Mouse (Mus musculus): Measurements from ENCODE around the gene Tgfbr2.

Gene Tgfbr2

GRCm38 (mm10) chr9:116193889-116194450, 18.8 kb upstream of the Tgfbr2 start:
- DNase-seq (ENCODE audit: low read depth, low spot score): no peak

GRCm38 (mm10) chr9:116193535-116193881, 18.3 kb upstream of the Tgfbr2 start:
- DNase-seq (ENCODE audit: low read depth, low spot score): no peak

DNA sequence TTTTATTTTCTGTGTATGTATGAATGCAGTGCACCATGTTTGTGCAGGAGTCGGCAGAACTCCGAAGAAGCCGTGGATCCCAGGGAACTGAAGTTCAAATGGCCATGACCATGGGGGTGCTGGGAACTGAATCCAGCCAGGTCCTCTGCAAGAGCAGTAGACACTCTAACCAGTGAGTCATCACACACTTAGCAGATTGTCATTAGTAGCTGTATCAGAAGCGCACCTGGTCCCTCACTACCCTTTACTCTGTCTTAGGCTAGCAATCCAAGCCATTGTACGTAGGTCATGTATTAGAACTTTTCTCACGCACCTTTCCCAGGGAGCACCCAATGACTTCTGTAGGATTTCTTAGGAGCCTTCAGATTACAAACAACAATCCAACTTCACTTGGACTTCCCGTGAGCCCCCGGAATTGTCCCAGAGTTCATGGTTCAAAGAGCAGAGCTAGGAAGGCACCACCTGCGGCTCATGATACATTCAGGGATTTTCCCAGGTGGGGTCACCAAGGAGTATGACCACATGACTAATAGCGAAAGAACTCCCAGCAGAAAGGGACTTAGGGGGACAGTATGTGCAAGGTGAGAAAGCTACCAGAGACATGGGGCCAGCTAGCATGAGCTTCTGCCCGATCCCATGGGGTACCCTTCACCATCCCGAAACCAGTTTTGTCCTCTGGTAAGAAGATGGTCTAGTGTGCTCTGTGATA, 17.8 kb upstream of the Tgfbr2 start:
- no peak for DNase-seq (ENCODE audit: low read depth, low spot score)

DNA sequence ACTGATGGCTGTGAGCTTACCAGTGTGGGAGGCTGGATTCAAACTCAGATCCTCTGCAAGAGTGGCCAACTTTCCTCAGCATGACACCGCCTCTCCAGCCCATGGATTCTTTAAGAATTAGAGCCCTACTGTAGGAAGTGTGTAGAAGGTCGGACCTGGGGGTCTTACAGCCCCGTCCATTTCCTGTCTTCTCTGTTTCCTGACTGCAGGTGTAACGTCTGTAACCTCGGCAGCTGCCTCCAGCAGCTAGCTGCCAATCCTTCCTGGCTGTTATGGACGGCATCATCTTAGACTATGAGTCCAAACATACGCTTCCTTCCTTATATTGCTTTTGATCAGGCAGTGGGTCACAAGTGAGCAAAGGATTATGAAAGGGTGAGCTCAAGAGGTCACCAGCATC, 17.1 kb upstream of the Tgfbr2 start:
- no peak for DNase-seq (ENCODE audit: low read depth, low spot score)

- no peak for DNase-seq (ENCODE audit: low read depth, low spot score)
These were observed 14.7 kb upstream of the Tgfbr2 start for GRCm38 (mm10) chr9:116189831-116190230.

GRCm38 (mm10) chr9:116188952-116189666, 13.9 kb upstream of the Tgfbr2 start:
- DNase-seq (ENCODE audit: low read depth, low spot score): no peak

GRCm38 (mm10) chr9:116187181-116187731, 12.1 kb upstream of the Tgfbr2 start:
- no peak for DNase-seq (ENCODE audit: low read depth, low spot score)

GRCm38 (mm10) chr9:116184903-116185302, 9.7 kb upstream of the Tgfbr2 start:
- DNase-seq (ENCODE audit: low read depth, low spot score): no peak

DNA sequence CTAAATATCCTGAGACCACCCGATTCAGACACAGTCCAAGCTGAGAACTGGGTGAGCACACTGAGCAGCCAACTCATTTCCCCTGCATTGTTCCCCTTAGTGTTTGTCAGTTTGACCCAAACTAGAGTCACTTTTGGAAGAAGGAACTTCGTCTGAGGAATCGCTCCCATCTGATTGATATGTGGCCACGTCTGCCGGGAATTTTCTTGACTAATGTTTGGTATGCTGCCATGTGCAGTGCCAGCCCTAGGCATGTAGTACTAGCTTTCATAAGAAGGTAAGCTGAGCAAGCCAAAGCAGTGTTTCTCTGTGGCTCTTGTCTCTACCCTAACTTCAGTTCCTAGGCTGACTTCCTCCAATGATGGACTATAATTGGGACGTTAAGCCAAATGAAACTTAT, 7.9 kb upstream of the Tgfbr2 start:
- no peak for DNase-seq (ENCODE audit: low read depth, low spot score)

DNA sequence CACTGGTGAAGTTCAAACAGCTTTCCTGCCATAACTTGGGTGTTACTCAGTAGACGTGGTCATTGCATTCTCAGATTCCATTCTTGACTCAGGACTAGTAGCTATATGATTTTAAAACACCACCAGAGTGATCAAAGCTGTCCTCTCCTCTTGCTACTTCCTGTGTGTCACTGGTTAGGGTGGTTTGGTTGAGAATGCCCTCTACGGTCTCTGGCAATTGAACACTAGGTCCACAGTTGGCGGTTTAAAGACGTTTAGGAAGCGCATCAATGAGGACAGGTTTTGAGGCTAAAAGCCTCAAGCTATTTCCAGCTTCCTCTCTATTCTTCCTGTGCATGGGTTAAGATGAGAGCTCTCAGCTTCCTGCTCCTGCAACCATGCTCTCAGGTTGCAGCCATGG, 6.4 kb upstream of the Tgfbr2 start:
- no peak for DNase-seq (ENCODE audit: low read depth, low spot score)

- no peak for DNase-seq (ENCODE audit: low read depth, low spot score)
These were observed 3.0 kb upstream of the Tgfbr2 start for GRCm38 (mm10) chr9:116178151-116178550.

GRCm38 (mm10) chr9:116177108-116177507, 1.9 kb upstream of the Tgfbr2 start:
- no peak for DNase-seq (ENCODE audit: low read depth, low spot score)

DNA sequence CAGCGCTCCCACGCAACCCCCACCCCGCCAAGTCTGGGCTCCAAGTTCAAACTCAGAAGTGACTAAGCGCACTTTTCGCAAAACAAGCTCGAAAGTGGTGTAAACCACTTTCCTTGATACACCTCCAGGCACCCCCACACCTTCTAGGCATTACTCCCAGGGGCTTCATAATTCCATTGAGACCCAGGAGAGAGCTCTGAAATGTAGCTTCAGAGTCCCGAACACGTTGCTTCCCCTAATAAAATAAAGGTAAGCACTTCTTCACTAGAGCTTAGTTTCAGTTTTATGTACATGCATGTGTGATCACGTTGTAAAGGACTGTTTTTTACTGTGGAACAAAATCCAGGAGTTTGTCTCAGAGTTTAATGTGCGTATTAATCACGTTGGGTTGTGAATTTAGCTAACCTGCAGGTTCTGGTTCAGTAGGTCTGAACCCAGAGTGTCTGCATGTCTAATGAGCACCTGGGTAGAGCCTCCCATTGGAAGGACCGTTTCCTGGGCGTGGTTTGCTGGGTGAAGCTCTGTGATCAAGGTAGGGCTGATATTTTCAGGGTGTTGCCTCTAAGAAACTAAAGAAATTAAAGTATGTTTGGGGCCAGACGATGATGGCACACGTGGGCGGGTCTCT, 442 bp upstream of the Tgfbr2 start:
- no peak for DNase-seq (ENCODE audit: low read depth, low spot score)

- DNase-seq (ENCODE audit: low read depth, low spot score): no peak
These were observed 1.5 kb downstream of the Tgfbr2 start for GRCm38 (mm10) chr9:116173473-116174170.

- DNase-seq (ENCODE audit: low read depth, low spot score): no peak
These were observed 2.1 kb downstream of the Tgfbr2 start for GRCm38 (mm10) chr9:116173059-116173458.

DNA sequence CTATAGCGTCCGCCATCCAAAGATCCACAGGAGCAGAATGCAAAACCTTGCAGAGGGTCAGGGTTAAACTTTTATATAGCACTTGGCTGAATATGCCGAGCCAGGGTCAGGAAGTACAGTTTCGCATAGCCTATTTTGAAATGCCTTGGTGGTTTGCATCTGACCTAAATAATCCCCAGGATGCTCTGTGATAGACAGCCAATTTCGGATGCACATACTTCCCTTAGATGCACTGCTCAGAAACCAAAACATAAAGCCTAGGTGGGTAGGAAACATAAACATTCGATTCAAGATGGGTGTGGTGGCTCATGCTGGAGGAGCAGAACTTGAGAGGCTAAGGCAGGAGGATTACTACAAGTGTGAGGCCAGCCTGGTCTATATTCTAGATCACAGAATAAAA, 6.1 kb downstream of the Tgfbr2 start:
- DNase-seq (ENCODE audit: low read depth, low spot score): no peak

- DNase-seq (ENCODE audit: low read depth, low spot score): no peak
These were observed 7.8 kb downstream of the Tgfbr2 start for GRCm38 (mm10) chr9:116167304-116167880.

- DNase-seq (ENCODE audit: low read depth, low spot score): no peak
These were observed 8.8 kb downstream of the Tgfbr2 start for GRCm38 (mm10) chr9:116166363-116166762.

DNA sequence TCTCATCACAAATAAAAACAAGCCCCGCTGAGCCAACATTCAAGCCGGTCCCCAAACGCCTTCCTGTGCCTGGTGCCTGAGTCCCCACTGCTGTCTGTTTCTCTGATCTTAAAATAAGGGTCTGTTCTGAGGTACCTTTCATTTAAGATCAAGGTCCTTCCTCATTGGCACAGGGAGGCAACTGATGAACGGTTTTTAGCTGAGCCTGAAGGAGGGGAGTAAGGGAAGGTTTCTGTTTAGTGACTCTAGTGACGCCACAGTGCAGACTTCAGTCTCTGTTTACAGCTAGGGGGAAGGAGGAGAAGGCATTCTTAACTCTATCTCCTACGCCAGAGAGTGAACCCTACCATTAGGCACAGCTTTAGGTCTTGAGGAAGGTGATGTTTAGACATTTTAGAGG, 11.3 kb downstream of the Tgfbr2 start:
- DNase-seq (ENCODE audit: low read depth, low spot score): no peak

DNA sequence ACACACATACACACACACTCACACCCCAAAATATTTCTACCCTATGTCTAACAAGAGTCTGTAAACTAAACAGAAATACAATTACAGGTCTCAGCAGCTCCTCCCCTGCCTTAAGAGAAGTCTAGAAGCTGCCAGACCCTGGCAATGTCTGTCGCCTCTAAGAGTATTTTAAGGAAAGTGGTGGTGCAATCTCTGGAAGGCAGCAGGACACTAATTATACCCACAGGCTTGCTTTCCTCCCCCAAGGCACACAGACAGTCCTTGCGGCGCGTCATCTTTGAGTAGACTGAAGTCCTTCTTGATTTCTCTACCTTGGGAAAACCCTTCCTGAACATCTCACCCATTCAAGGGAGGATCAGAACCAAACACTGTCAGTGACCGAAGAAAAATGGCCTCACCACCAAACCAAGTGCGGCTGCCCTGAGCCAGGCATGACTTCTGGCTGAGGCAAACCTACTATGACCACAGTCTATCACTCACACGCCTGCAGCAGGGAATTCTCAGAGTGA, 12.2 kb downstream of the Tgfbr2 start:
- DNase-seq (ENCODE audit: low read depth, low spot score): no peak

DNA sequence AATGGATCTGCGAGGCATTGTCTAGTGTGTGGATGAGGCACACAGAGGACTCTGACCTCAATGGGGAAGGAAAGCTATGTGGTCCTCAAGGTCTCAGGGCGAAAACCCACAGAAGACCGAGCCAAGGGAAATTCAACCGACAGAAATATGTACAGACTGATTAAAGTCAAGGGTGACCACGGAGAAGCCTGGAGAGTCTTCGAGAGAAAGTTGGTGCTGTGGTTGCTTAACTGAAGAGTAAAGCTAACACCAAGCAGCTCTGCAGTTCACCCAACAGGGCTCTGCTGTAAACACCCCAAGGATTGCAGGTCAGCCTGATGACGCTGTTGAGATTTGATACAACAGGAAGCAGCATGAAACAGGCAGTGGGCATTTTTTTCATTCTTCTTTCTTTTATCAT, 14.3 kb downstream of the Tgfbr2 start:
- DNase-seq (ENCODE audit: low read depth, low spot score): no peak

Measured in retina, adult 2 months (tissue).